Mouse (Mus musculus) heart, embryonic 14.5 days (tissue): ENCODE data around the gene Fto. TPM values are rescaled to one million over a fixed set of nuclear protein-coding genes. Genes with fewer than 3 reads are reported as not detected.

Experiments
- ATAC-seq: fragments of 200-750 bp; cut with Nextera tagmentation; 2 replicates; pipeline ENCODE4 v1.8.0; 2017; ENCODE audit warnings: low read depth, moderate TSS enrichment; ENCODE audit not compliant: insufficient number of reproducible peaks, insufficient read depth, low FRiP score
- H3K27ac ChIP-seq, 2 experiments: fragments of 200-500 bp in 1 of 2; fragments of 300-500 bp in 1 of 2; sonication (generic) in 1 of 2; replicated peaks in 1 of 2; 2 replicates each; pipeline ENCODE4 v1.5.1; 2012 to 2014; ENCODE audit warnings: low read depth in 2 of 2, low read length in 2 of 2, control low read depth in 1 of 2, mild to moderate bottlenecking in 1 of 2, mixed read lengths in 1 of 2; ENCODE audit not compliant: control insufficient read depth in 1 of 2, insufficient read depth in 1 of 2
- H3K27me3 ChIP-seq: fragments of 300-500 bp; sonication (generic); 2 replicates; pipeline ENCODE4 v1.6.1; 2014; ENCODE audit warnings: mild to moderate bottlenecking, low read length, control low read depth; ENCODE audit not compliant: control insufficient read depth, insufficient read depth
- H3K36me3 ChIP-seq: fragments of 300-500 bp; sonication (generic); 2 replicates; pipeline ENCODE4 v1.6.1; 2014; ENCODE audit warnings: mild to moderate bottlenecking, control low read depth, low read length, mixed read lengths; ENCODE audit not compliant: control insufficient read depth, insufficient read depth
- H3K4me1 ChIP-seq, 2 experiments: fragments of 200-500 bp in 1 of 2; fragments of 300-500 bp in 1 of 2; sonication (generic) in 1 of 2; 2 replicates each; pipeline ENCODE4 v1.6.1; 2012 to 2014; ENCODE audit warnings: low read length in 2 of 2, control low read depth in 1 of 2, mixed read lengths in 1 of 2; ENCODE audit not compliant: control insufficient read depth in 2 of 2, insufficient read depth in 2 of 2
- H3K4me2 ChIP-seq: fragments of 300-500 bp; sonication (generic); 2 replicates; pipeline ENCODE4 v1.6.1; 2014; ENCODE audit warnings: mild to moderate bottlenecking, low read length
- H3K4me3 ChIP-seq, 2 experiments: fragments of 200-500 bp in 1 of 2; fragments of 300-500 bp in 1 of 2; sonication (generic) in 1 of 2; 2 replicates each; pipeline ENCODE4 v1.5.1; 2012 to 2014; ENCODE audit warnings: low read length in 2 of 2, mild to moderate bottlenecking in 2 of 2, control low read depth in 1 of 2, low read depth in 1 of 2, moderate library complexity in 1 of 2; ENCODE audit not compliant: control insufficient read depth in 1 of 2, insufficient read depth in 1 of 2
- H3K9ac ChIP-seq: fragments of 300-500 bp; sonication (generic); 2 replicates; pipeline ENCODE4 v1.6.1; 2014; ENCODE audit warnings: mild to moderate bottlenecking, low read length
- H3K9me3 ChIP-seq: fragments of 300-500 bp; sonication (generic); 2 replicates; pipeline ENCODE4 v1.6.1; 2016; ENCODE audit warnings: low read length, control low read depth; ENCODE audit not compliant: control insufficient read depth
- WGBS: fragments of 180-500 bp; shearing (Covaris S2); extraction: QIAGEN DNeasy Blood & Tissue Kit; methylation state at CpG from one replicate; pipeline ENCODE4 v1.1.7; 2014; 5-methylcytosine and 5-hydroxymethylcytosine counted together
- polyA plus RNA-seq: library from polyadenylated mRNA; unstranded; fragments of >200 nt; fragmentation: Nextera tagmentation; extraction: Ambion mirVana; gene quantifications from 2 replicates; pipeline ENCODE4 v1.2.1, GENCODE M21; 2014

The Fto gene
- polyA plus RNA-seq, 1 experiment from 2014 or later, result 71.5 TPM

DNA sequence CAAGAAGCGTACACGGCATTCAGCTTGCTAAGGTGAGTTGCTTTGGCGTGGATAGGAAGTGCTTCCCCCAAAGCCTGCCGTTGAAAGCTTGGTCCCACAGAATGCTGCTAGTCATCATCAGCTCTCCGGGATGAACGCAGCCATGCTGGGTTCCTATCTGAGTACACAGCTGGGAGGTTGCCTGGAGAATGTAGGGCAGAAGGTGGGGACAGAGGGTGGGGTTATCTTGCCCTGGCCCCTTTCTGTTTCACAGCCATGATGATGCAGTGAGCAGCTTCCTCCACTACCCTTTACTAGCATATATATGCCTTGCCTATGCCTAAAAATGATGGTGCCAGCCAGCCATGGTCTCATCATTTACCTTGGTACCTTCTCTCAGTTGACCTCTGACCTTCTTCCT lies 147.6 kb downstream of the Fto start:
- no peak overlapping the region for H3K9ac ChIP-seq
- no peak overlapping the region for H3K4me3 ChIP-seq
- ATAC-seq, result no peak
- H3K9me3 ChIP-seq, result no peaks in the 10 kb centered on the region
- 34% methylated on average over 6 of the region's 6 CpGs for WGBS
- no peak overlapping the region for H3K4me2 ChIP-seq
- no peak overlapping the region for H3K27ac ChIP-seq
- no peaks in the 10 kb centered on the region for H3K36me3 ChIP-seq
- H3K4me1 ChIP-seq, result peaks cover 2 to 3% of the 10 kb centered on the region in 2 experiments; a peak in 2 of 4 replicates
- no peaks in the 10 kb centered on the region for H3K27me3 ChIP-seq

DNA sequence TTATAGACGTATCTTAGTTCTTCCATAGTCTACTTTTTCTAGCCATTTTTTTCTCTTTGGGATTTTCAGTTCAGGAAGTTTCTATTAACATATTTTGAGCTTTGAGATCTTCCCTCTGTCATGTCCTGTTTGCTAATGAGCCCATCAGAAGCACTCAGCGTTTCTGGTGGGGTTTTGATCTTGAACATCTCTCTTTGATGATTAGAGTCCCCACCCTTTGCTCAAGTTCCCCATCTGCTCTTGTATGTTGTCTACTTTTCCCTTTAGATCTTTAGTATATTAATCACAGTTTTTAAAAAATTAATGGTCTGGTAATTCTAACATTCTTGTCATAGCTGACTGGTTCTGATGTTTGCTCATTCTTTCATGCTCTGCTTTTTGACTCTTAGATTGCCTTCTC lies 150.4 kb downstream of the Fto start:
- no peak for ATAC-seq
- Histone ChIP-seq H3K27me3 (no peaks in the 10 kb centered on the region), H3K9ac (no peak overlapping the region), H3K4me2 (no peak overlapping the region), H3K9me3 (no peaks in the 10 kb centered on the region), H3K4me3 (no peak overlapping the region), H3K4me1 (peaks cover 2 to 3% of the 10 kb centered on the region in 2 experiments; a peak in 2 of 4 replicates), H3K36me3 (peaks cover 2% of the 10 kb centered on the region; the same call in 1 of the 2 replicates), H3K27ac (no peak overlapping the region)
- WGBS, result 87% methylated on average over 2 of the region's 2 CpGs

DNA sequence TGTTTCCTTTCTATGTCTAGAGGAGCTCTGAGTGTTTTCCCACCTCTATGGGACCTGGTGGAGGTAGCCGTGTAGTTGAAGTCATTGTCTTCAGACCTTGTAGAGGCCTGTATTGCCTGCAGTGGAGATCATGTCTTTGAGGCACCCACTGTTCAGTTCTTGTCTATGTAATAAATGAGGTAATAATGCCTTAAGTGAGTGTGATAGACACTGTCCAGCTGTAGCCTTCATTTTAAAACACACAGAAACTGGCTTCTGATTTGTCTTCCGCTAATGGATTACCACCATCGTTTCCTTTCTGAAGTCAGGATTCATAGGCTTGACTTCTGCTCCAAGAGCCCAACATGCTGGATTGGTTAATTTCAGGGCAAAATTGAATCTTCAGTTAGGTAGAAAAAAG lies 154.1 kb downstream of the Fto start:
- Histone ChIP-seq H3K4me3 (no peak overlapping the region), H3K27ac (no peak overlapping the region), H3K4me1 (no peaks in the 10 kb centered on the region), H3K27me3 (no peaks in the 10 kb centered on the region), H3K9me3 (no peaks in the 10 kb centered on the region), H3K9ac (no peak overlapping the region), H3K4me2 (no peak overlapping the region), H3K36me3 (peaks cover 9% of the 10 kb centered on the region; the same call in 1 of the 2 replicates)
- no peak for ATAC-seq
- 83% methylated on average over 3 of the region's 3 CpGs for WGBS

DNA sequence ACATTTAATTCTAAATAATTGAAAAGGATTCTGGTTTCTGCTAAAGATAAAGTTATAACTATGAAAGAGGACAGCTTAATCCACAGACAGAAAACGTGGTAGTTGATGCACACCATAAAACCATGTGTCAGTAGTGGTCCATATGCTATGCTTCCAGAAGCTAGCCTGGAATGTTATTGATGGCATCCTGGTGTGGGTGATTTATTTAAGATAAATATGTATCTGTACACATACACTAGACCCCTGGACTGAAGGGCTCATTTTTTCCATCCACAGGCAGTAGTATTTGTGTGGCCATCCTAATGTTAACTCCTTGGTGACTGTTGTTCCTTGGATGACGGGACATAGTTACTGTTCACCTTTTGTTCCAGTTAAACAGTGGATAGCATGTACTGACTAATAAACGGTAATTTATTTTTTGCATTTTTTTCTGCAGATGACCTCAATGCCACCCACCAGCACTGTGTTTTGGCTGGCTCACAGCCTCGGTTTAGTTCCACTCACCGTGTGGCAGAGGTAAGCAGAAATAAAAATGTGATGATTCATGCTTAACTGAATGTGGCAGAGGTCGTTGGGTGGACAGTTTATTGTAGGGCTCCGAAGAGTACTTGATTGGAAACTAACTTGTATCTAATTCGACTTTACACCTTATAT lies 154.7 kb downstream of the Fto start:
- H3K27me3 ChIP-seq, result no peaks in the 10 kb centered on the region
- no peak overlapping the region for H3K27ac ChIP-seq
- no peaks in the 10 kb centered on the region for H3K9me3 ChIP-seq
- H3K4me2 ChIP-seq, result no peak overlapping the region
- peaks cover 9% of the 10 kb centered on the region; the same call in 1 of the 2 replicates for H3K36me3 ChIP-seq
- WGBS, result 88% methylated on average over 8 of the region's 8 CpGs
- H3K4me3 ChIP-seq, result no peak overlapping the region
- ATAC-seq, result no peak
- H3K4me1 ChIP-seq, result no peaks in the 10 kb centered on the region
- no peak overlapping the region for H3K9ac ChIP-seq

DNA sequence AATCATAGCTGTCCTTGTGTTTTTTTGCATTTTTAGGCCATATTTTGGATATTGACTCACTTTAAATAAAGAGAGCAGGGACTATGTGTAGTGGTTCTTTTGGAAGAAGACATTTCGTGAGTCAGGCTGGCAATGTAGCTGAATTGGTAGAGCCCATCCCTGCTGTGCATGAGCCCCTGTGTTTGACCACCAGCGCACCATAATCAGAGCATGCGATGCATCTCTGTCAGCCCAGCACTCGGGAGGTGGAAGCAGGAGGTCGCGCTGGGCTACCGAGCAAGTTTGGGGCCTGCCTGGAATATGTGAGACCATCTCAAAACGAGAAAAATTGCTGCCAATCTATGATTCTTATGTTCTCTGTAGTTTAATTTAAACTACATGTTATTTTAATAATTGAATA lies 156.1 kb downstream of the Fto start:
- peaks cover 12% of the 10 kb centered on the region; the same call in 1 of the 2 replicates for H3K36me3 ChIP-seq

DNA sequence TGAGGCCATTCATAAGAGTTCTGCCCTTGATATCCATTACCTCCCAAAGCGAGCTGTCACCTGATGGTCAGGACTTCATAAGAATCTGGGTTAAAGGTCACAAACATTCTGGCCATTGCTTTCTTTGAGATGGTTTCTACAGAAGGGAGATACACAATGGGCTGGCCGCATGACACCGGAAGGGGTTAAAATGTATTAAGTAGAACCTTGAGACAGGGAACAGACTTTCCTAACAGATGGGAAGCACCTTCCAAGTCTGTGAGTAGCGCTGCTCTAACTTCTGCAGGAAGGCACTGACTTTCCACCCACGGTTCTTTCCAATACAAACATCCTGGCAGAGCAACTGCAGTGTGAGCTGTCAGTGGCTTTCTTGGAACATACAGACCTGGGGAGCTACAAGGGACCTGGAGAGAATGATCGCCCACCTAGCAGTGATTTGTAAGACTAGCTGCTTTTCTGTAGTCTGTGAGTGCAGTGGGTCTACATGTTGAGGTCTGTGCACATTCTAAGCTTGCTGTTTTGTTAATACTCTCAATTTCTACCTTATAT lies 161.5 kb downstream of the Fto start:
- H3K4me2 ChIP-seq, result no peak overlapping the region
- no peaks in the 10 kb centered on the region for H3K27me3 ChIP-seq
- no peak overlapping the region for H3K4me3 ChIP-seq
- no peak overlapping the region for H3K9ac ChIP-seq
- no peak overlapping the region for H3K27ac ChIP-seq
- no peaks in the 10 kb centered on the region for H3K9me3 ChIP-seq
- peaks cover 28% of the 10 kb centered on the region for H3K36me3 ChIP-seq
- ATAC-seq, result 0 out of 2 replicates have a peak, but pooled peaks have one; percentile 21
- H3K4me1 ChIP-seq, result no peaks in the 10 kb centered on the region
- 78% methylated on average over 6 of the region's 6 CpGs for WGBS

More for the DNA sequence above, 156.1 kb downstream of the Fto start:
- Histone ChIP-seq H3K4me3 (no peak overlapping the region), H3K27ac (no peak overlapping the region), H3K4me1 (no peaks in the 10 kb centered on the region), H3K4me2 (no peak overlapping the region), H3K9me3 (no peaks in the 10 kb centered on the region), H3K9ac (no peak overlapping the region), H3K27me3 (no peaks in the 10 kb centered on the region)
- ATAC-seq, result no peak
- WGBS, result 94% methylated on average over 8 of the region's 8 CpGs

DNA sequence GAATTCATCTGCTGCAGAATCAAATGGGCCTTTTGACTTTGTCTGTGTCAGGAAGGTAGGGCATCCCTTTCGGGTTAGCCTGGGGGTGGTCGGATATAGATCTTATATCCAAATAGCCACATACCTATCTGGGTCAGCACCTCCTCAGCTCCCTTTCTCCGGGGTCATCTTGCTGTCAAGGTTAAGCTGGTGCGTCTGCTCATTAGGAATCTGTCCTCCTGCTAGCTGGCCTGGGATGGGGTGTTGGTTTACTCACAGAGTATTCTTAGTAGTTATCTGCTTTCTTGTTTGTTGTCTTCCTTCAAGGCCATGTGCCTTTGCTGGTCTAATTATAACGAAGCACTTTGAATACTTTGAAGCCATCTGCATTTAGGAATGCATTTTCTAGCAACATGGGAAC lies 163.7 kb downstream of the Fto start:
- H3K4me2 ChIP-seq, result no peak overlapping the region
- no peaks in the 10 kb centered on the region for H3K9me3 ChIP-seq
- H3K4me3 ChIP-seq, result no peak overlapping the region
- WGBS, result 79% methylated on average over 5 of the region's 5 CpGs
- peaks cover 28% of the 10 kb centered on the region for H3K36me3 ChIP-seq
- no peaks in the 10 kb centered on the region for H3K4me1 ChIP-seq
- ATAC-seq, result no peak
- no peaks in the 10 kb centered on the region for H3K27me3 ChIP-seq
- no peak overlapping the region for H3K9ac ChIP-seq
- H3K27ac ChIP-seq, result no peak overlapping the region

DNA sequence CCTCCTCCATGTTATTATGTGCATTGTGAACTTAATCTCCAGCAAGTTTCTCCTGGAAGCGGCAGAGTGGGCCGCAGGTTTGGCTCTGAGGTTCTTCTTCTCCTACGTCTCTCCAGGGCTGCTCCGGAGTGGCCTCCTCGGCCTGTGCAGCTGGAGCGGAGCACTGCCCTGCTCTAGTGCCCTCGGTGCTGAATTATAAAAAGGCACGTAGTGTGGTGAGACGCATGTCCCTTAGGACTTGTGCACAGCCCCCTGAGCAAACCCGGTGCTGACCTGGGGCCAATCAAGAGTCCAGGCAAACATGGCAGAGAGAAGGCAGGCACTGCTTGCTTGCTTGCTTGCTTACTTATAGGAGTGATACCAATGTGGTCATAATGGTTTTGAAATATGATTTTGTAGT lies 164.1 kb downstream of the Fto start:
- Histone ChIP-seq H3K9me3 (no peaks in the 10 kb centered on the region), H3K27me3 (no peaks in the 10 kb centered on the region), H3K4me1 (no peaks in the 10 kb centered on the region), H3K4me3 (no peak overlapping the region), H3K9ac (no peak overlapping the region), H3K36me3 (peaks cover 28% of the 10 kb centered on the region), H3K27ac (no peak overlapping the region), H3K4me2 (no peak overlapping the region)
- no peak for ATAC-seq
- 88% methylated on average over 10 of the region's 10 CpGs for WGBS
